1 mouse cellular context compared by ENCODE assay signal in the genomic region with DNA sequence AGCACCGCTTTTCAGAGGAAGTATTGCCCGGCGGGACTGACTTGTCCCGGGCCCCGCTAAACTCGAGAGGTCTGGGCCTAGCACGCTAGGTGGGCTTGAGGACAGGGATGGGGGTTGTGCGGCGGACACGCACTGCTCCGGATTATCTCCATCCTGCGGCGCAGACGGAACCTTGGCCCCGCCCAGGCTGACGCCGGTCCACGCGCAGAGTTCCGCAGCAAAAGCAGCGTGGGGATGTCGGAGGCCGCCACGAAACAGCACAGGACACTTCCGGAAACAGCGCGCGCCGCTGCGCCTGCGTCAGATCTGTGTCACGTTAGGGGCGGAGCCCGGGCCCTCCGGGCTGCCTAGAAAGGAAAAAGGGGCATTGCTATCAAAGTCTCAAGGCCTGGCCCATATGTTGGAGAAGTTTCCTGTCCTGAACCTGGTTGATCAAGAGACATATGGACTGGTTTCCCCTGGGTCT.
TF ChIP-seq lines count a peak whose summit lies in the region.

A gene (minus strand): TSS at position 293 of the 466 bp plus-strand sequence.

TF ChIP-seq in CH12.LX, 34 proteins besides CTCF, POLR2A, EP300 and RAD21 (continued from another document):
- TF ChIP-seq CHD1 (IDR thresholded peaks at IDR 0.05; ENCODE audit: low read depth, low read length) (no peak), ZMIZ1 (IDR thresholded peaks at IDR 0.05; ENCODE audit: low read depth, low read length) (peak; percentile 86; the same call in 1 of the 2 replicates), UBTF (IDR thresholded peaks at IDR 0.05; ENCODE audit: low read depth, low read length) (peak; percentile 82), USF2 (conservative IDR thresholded peaks at IDR 0.05; ENCODE audit: low read depth, low read length) (no peak), SMC3 (IDR thresholded peaks at IDR 0.05; ENCODE audit: low read depth, low read length) (no peak), JUN (IDR thresholded peaks at IDR 0.05; ENCODE audit: insufficient read depth, low read depth, low read length) (no peak), IRF4 (IDR thresholded peaks at IDR 0.05; ENCODE audit: low read depth, low read length) (peak; percentile 41; the same call in 1 of the 2 replicates), TCF12 (IDR thresholded peaks at IDR 0.05; ENCODE audit: low read depth, low read length) (peak; percentile 93), MEF2A (IDR thresholded peaks at IDR 0.05; ENCODE audit: borderline replicate concordance, low read depth, low read length) (no peak; the same call in none of the 2 replicates), KAT2A (IDR thresholded peaks at IDR 0.05; ENCODE audit: insufficient replicate concordance, low read length) (peak; percentile 72; the same call in 1 of the 2 replicates), RCOR1 (conservative IDR thresholded peaks at IDR 0.05; ENCODE audit: low read depth, low read length) (no peak), ZKSCAN1 (IDR thresholded peaks at IDR 0.05; ENCODE audit: borderline replicate concordance, low read depth, low read length) (no peak), MAZ (IDR thresholded peaks at IDR 0.05; ENCODE audit: low read depth, low read length) (peak; percentile 44; the same call in 1 of the 2 replicates), NELFE (IDR thresholded peaks at IDR 0.05; ENCODE audit: low read depth, low read length) (peak; percentile 95), JUND (conservative IDR thresholded peaks at IDR 0.05; ENCODE audit: low read depth, low read length) (no peak), MAFK (IDR thresholded peaks at IDR 0.05; ENCODE audit: insufficient replicate concordance, low read length) (no peak), CHD2 (IDR thresholded peaks at IDR 0.05; ENCODE audit: low read length) (peak; percentile 40; the same call in 1 of the 2 replicates), POLR2AphosphoS2 (IDR thresholded peaks at IDR 0.05; ENCODE audit: low read depth, low read length) (0 out of 2 replicates have a peak, but pooled peaks have one; percentile 81), ELF1 (IDR thresholded peaks at IDR 0.05; ENCODE audit: low read depth, low read length) (peak; percentile 99), MAX (IDR thresholded peaks at IDR 0.05; ENCODE audit: low read length) (peak; percentile 90), MYC (IDR thresholded peaks at IDR 0.05; ENCODE audit: low read depth, low read length) (peak; percentile 83), E2F4 (IDR thresholded peaks at IDR 0.05; ENCODE audit: insufficient replicate concordance, low read depth, low read length) (no peak; the same call in 1 of the 2 replicates), ETS1 (conservative IDR thresholded peaks at IDR 0.05; ENCODE audit: low read depth, low read length) (peak; percentile 46; the same call in 1 of the 2 replicates), USF1 (IDR thresholded peaks at IDR 0.05; ENCODE audit: low read depth, low read length) (no peak), ZNF384 (IDR thresholded peaks at IDR 0.05; ENCODE audit: low read depth, low read length) (no peak), GABPA (IDR thresholded peaks at IDR 0.05; ENCODE audit: insufficient replicate concordance, low read depth, low read length) (no peak; the same call in 1 of the 2 replicates)
